ENCODE assay signal across 7 mouse cellular contexts in the genomic region with DNA sequence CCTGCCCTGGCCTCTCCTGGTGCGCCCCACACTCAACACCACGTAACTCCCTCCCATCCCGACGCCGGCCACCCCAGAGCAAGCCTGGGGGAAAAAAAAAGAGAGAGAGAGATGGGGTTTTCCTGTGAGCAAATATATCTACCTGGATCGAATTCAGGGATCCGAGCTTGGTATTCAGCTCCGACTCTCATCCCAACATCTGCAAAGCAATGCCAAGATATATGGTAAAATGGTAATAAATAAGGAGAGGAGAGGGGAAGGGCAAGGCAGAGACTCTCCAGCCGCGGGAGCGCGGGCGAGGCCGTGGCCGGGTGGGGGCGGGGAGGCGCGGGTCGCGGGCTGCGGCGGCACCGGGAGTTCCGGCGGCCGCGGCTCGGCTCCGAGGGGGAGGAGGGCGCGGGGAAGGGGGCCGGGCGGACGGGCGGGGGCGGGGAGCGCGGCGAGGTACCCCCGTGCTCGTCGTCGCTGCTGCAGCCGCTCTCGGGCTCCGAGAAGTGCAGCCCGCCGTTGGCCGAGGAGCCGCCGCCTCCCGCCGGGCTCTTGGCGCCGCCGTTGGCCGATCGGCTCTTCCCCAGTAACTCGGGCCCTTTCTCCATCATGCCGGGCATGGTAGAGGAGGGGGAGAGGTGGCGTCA. TPM values are rescaled to one million over a fixed set of nuclear protein-coding genes. Genes with fewer than 3 reads are reported as not detected.
DNase-seq lines count a peak whose midpoint lies in the region; ATAC-seq lines count a peak whose summit lies in the region.

No protein-coding gene starts in this region.

- H3K4me2 ChIP-seq in embryonic facial prominence, embryonic 11.5 days (ENCODE audit: low read depth, low read length): peak overlapping the region; percentile 98
- peak overlapping the region; percentile 88 for H3K4me2 ChIP-seq in intestine, embryonic 15.5 days (replicated peaks)
- H3K4me2 ChIP-seq in midbrain, embryonic 11.5 days: peak overlapping the region; percentile 95

- H3K27ac ChIP-seq in embryonic facial prominence, embryonic 11.5 days (replicated peaks; ENCODE audit: low read depth, low read length): peak overlapping the region; percentile 90
- peak overlapping the region; percentile 95 for H3K27ac ChIP-seq in intestine, embryonic 15.5 days
- peak overlapping the region; percentile 94 for H3K27ac ChIP-seq in midbrain, embryonic 11.5 days (ENCODE audit: low read depth, low read length)

- ATAC-seq in embryonic facial prominence, embryonic 11.5 days (replicated peaks; ENCODE audit: insufficient number of reproducible peaks, low FRiP score, low TSS enrichment, low read depth): peak; percentile 46
- peak; percentile 48 for ATAC-seq in intestine, embryonic 15.5 days
- peak; percentile 35 for ATAC-seq in midbrain, embryonic 11.5 days (ENCODE audit: low FRiP score)

- H3K27me3 ChIP-seq in embryonic facial prominence, embryonic 11.5 days (ENCODE audit: control insufficient read depth, insufficient read depth, low read length): no peaks in the 10 kb centered on the region
- H3K27me3 ChIP-seq in intestine, embryonic 15.5 days (replicated peaks): no peaks in the 10 kb centered on the region
- no peaks in the 10 kb centered on the region for H3K27me3 ChIP-seq in midbrain, embryonic 11.5 days (ENCODE audit: control insufficient read depth, insufficient read depth, low read length)

- no peaks in the 10 kb centered on the region for H3K9me3 ChIP-seq in embryonic facial prominence, embryonic 11.5 days (replicated peaks; ENCODE audit: control insufficient read depth, low read length)
- H3K9me3 ChIP-seq in intestine, embryonic 15.5 days: no peaks in the 10 kb centered on the region
- H3K9me3 ChIP-seq in midbrain, embryonic 11.5 days (ENCODE audit: control insufficient read depth, low read length): no peaks in the 10 kb centered on the region

- 0% methylated on average over 34 of the region's 61 CpGs for WGBS in embryonic facial prominence, embryonic 11.5 days
- WGBS in intestine, embryonic 15.5 days: under 1% methylated on average over 50 of the region's 61 CpGs
- WGBS in midbrain, embryonic 11.5 days: 0% methylated on average over 40 of the region's 61 CpGs

- H3K4me3 ChIP-seq in embryonic facial prominence, embryonic 11.5 days (ENCODE audit: low read depth, low read length): peak overlapping the region; percentile 85
- peak overlapping the region; percentile 82 for H3K4me3 ChIP-seq in intestine, embryonic 15.5 days (replicated peaks)
- peak overlapping the region; percentile 82 for H3K4me3 ChIP-seq in midbrain, embryonic 11.5 days (ENCODE audit: low read depth, low read length)

- peak overlapping the region; percentile 89 for H3K9ac ChIP-seq in embryonic facial prominence, embryonic 11.5 days (replicated peaks; ENCODE audit: low read length)
- peak overlapping the region; percentile 90 for H3K9ac ChIP-seq in intestine, embryonic 15.5 days
- H3K9ac ChIP-seq in midbrain, embryonic 11.5 days (ENCODE audit: low read length): peak overlapping the region; percentile 95

- H3K36me3 ChIP-seq in embryonic facial prominence, embryonic 11.5 days (replicated peaks; ENCODE audit: control insufficient read depth, insufficient read depth, low read depth, low read length): no peaks in the 10 kb centered on the region; the same call in 1 of the 2 replicates
- H3K36me3 ChIP-seq in intestine, embryonic 15.5 days: 0 out of 2 replicates have a peak, but pooled peaks cover 3% of the 10 kb centered on the region
- H3K36me3 ChIP-seq in midbrain, embryonic 11.5 days (ENCODE audit: control insufficient read depth, insufficient read depth, low read length): no peaks in the 10 kb centered on the region

- peak; percentile 13 for DNase-seq in layer of hippocampus, adult 9-10 months (ENCODE audit: low spot score)
- no peak for DNase-seq in layer of hippocampus, adult 11-12 months (ENCODE audit: low spot score)
- DNase-seq in Muller cell, postnatal 12 days (ENCODE audit: inconsistent ontology term): peak; percentile 72
- DNase-seq in embryonic facial prominence, embryonic 11.5 days (ENCODE audit: low spot score): peak; percentile 45
- DNase-seq in midbrain, embryonic 11.5 days (ENCODE audit: low spot score, missing footprints): peak; percentile 96
- no peak for DNase-seq in natural killer cell, adult 2 months (ENCODE audit: low spot score in 2 of 2)

- H3K4me1 ChIP-seq in embryonic facial prominence, embryonic 11.5 days (ENCODE audit: control insufficient read depth, insufficient read depth, low read length): no peaks in the 10 kb centered on the region
- H3K4me1 ChIP-seq in intestine, embryonic 15.5 days (replicated peaks): peaks cover 8% of the 10 kb centered on the region; the same call in 1 of the 2 replicates
- peaks cover 5% of the 10 kb centered on the region for H3K4me1 ChIP-seq in midbrain, embryonic 11.5 days (ENCODE audit: control insufficient read depth, insufficient read depth, low read length)

RNA-seq across cellular contexts. Expression of a gene that starts 0.5 kb away (rescaled TPM):
- polyA plus RNA-seq in embryonic facial prominence, embryonic 11.5 days (2014; fragmentation: Nextera tagmentation; extraction: Ambion mirVana): 17.3 and 18.7 TPM in 2 replicates
- polyA plus RNA-seq in intestine, embryonic 15.5 days (2015; fragmentation: Nextera tagmentation; extraction: Ambion mirVana): 21.4 and 25.5 TPM in 2 replicates
- 18.3 and 21.5 TPM in 2 replicates for polyA plus RNA-seq in midbrain, embryonic 11.5 days (2014; fragmentation: Nextera tagmentation; extraction: Ambion mirVana)

RNA-seq across cellular contexts. Expression of a gene that starts 45.0 kb away (rescaled TPM):
- polyA plus RNA-seq in embryonic facial prominence, embryonic 11.5 days (2014; fragmentation: Nextera tagmentation; extraction: Ambion mirVana): 7.6 and 7.8 TPM in 2 replicates
- polyA plus RNA-seq in intestine, embryonic 15.5 days (2015; fragmentation: Nextera tagmentation; extraction: Ambion mirVana): 19.6 and 21.3 TPM in 2 replicates
- 2.5 and 4.1 TPM in 2 replicates for polyA plus RNA-seq in midbrain, embryonic 11.5 days (2014; fragmentation: Nextera tagmentation; extraction: Ambion mirVana)

RNA-seq across cellular contexts. Expression of a gene that starts 53.2 kb away (rescaled TPM):
- 0.38 and 0.39 TPM in 2 replicates for polyA plus RNA-seq in embryonic facial prominence, embryonic 11.5 days (2014; fragmentation: Nextera tagmentation; extraction: Ambion mirVana)
- polyA plus RNA-seq in intestine, embryonic 15.5 days (2015; fragmentation: Nextera tagmentation; extraction: Ambion mirVana): 0.99 and 1.2 TPM in 2 replicates
- polyA plus RNA-seq in midbrain, embryonic 11.5 days (2014; fragmentation: Nextera tagmentation; extraction: Ambion mirVana): 0.56 and 0.77 TPM in 2 replicates

Comparison
In these comparisons a context has a peak if more than half of its experiments do, and no peak if none do; other contexts are left out.
1. DNase-seq: peak in layer of hippocampus, adult 9-10 months (single experiment), Muller cell, postnatal 12 days (single experiment), embryonic facial prominence, embryonic 11.5 days (single experiment) and midbrain, embryonic 11.5 days (single experiment); none in layer of hippocampus, adult 11-12 months (single experiment) and natural killer cell, adult 2 months (0 of 2).
2. Peak in every context shown above with its lines, with median percentiles within 50 percentile points of each other: ATAC-seq, H3K27ac ChIP-seq, H3K4me2 ChIP-seq, H3K4me3 ChIP-seq and H3K9ac ChIP-seq.